Mouse (Mus musculus) splenic B cell, adult 2 months (primary cell): Measurements from ENCODE around the gene Ano6.
A peak's percentile ranks its signal among the peaks of the same experiment; 100 is the strongest.

Experiments
- DNase-seq: peaks from one replicate; pipeline ENCODE4 v3.0.0-alpha.2; 2011; ENCODE audit warnings: low read depth, low spot score
- H3K27me3 ChIP-seq: 2 replicates; pipeline ENCODE4 v1.6.1; 2012; ENCODE audit warnings: mild to moderate bottlenecking, low read length, moderate library complexity, mixed read lengths; ENCODE audit not compliant: control insufficient read depth, poor library complexity, insufficient read depth, severe bottlenecking
- H3K36me3 ChIP-seq: 2 replicates; pipeline ENCODE4 v1.6.1; 2012; ENCODE audit warnings: mild to moderate bottlenecking, low read length, moderate library complexity, mixed read lengths; ENCODE audit not compliant: control insufficient read depth, poor library complexity, insufficient read depth, severe bottlenecking

Gene Ano6

DNA sequence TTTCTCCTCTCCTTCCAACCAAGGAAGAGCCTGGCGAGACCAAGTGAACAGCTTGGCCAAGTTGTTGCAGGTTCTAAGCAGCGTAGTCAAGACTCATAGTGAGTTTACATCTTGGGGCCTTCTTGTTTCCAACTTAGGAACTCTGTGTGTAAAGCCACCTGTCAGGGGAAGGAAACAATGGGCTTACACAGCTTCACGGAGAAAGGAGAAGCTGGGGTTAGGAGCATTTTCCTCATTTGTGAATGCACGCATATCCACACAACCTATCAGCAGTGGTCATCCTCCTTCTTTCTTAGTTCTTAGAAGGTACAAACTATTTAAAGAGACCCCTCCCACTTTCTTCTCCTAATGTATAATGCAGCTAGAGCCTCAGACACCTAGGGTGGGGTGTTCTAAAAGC, 11.9 kb upstream of the Ano6 start:
- no peaks in the 10 kb centered on the region for H3K27me3 ChIP-seq
- no peak for DNase-seq
- H3K36me3 ChIP-seq: no peaks in the 10 kb centered on the region

DNA sequence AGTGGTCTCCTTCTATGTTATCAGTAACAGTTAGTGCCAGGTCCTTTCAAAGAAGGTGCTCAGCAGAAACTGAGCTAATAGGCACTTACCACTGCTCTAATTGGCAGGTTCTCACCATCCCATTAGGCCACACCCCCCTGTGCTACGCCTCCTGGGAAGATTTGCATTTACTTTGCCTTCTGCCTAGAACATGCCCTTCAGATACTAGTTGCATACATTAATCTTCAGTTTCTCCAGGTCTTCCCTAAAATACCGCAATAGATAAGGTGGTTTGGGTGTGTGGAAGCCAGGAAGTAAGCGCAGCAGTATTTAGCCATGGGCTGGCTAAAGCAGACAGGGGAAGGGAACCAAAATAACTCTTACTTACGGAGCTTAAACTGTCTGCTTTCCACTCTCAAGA, 4.0 kb upstream of the Ano6 start:
- DNase-seq: no peak
- no peaks in the 10 kb centered on the region for H3K27me3 ChIP-seq
- H3K36me3 ChIP-seq: no peaks in the 10 kb centered on the region

DNA sequence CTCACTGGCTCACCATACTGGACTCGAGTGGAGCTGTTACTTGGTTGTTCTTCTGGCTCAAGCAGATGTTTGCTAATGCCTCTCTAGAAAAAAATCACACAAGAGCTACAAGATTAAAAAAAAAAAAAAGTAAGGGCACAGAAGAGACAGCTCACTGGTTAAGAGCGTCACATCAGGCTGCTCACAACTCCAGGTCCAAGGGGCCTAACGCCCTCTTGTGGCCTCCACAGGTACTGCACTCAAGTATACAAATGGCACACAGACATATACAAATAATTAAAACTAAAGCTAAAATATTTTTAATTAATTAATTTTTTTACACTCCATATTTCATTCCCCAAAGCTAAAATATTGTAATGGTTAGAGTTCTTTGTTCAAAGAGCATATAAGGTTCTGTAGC, 3.1 kb upstream of the Ano6 start:
- Histone ChIP-seq H3K27me3 (no peaks in the 10 kb centered on the region), H3K36me3 (no peaks in the 10 kb centered on the region)
- DNase-seq: peak; percentile 57

DNA sequence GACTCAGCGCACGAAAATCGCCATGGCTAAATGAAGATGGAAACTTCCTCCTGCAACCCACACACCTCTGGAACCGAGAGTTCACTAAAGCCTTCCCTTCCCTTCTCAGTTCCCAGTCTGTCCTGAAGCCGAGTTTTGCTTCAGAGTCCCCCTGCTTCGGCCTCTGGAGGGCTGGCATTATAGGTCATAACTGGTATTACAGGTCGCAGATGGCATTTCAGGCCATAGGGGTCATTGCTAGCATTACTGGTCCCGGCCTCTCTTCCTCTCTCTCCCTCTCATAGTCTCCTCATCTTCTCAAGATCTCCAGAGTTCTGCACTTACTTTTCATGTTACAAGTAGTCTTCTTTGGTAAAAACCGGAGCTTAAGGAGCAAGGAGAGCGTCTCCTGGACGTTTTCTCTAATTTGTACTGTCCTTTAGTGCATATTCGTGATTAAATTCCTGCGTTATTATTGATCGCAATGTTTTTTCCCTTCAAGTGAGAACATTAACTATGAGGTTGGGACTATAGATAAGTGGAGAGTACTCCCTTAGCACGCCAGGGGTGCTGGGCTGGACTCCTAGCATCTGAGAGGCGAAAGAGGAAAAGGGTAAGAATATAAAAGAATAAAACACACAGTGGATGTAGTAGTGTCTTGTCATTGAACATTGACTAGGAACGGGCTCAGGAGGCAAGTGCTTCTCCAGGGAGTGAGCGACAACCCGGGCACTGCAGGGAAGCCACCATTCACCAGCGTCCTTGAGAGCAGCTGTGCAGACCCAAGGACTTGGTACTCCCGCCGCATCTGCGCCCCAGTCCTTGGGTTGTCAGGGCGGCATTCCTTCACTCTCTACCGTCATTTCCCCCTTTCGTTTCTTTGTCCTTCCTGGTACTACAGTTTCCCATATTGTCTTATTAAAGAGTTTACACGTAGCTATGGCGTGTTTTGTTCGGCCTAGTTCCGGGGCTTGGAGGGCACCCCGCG, 798 bp upstream of the Ano6 start:
- Histone ChIP-seq H3K36me3 (no peaks in the 10 kb centered on the region), H3K27me3 (no peaks in the 10 kb centered on the region)
- peak; percentile 32 for DNase-seq

DNA sequence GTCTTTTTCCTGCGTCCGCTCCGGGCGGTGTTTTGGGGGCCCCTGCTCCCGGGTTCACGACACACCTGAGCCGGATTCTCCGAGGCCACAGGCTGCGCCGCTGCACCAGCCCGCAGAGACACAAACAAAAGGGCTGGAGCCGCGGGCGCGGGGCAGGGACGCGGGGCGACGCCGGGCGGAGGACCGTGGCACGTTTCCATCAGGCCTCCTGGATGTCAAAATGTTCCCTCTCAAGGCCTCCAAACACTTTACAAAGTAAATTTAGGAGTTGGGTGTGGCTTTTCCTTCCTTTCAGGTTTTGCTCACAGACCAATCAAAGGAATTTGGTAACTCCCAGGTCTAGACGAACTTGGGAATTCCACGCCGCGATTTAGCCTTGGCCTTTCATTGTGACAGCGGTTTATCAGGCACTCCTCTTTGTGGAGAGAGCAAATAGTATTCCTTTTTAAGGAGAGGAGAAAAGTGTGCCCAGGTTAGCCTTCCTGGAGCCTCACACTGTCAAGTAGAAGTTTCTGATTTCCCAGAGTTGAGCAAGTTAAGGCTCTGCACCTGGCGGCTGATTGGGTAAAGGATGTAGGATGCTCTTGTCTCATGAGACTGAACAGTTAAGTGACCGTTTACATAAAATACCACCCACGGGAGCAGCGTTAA, 623 bp downstream of the Ano6 start:
- no peaks in the 10 kb centered on the region for H3K36me3 ChIP-seq
- H3K27me3 ChIP-seq: no peaks in the 10 kb centered on the region
- DNase-seq: peak; percentile 39

DNA sequence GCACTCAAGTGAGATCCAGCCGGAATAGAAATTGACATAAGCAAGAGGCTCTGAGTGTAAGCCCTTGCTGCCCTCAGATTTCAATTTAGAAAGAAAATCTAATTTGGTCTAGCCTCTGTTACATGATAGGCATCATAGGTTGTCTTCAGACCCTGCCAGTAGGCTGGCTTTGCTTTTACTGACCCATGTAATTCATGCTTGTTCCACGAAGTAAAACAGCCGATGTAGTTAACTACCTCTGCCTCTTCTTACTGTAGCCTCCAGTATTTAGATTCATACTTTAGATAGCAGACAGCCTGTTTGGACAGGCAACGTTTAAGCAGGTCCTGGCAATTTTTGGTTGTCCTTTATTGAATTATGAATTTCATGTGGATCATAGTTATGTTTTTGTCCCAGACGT, 1.2 kb downstream of the Ano6 start:
- Histone ChIP-seq H3K27me3 (no peaks in the 10 kb centered on the region), H3K36me3 (no peaks in the 10 kb centered on the region)
- no peak for DNase-seq

DNA sequence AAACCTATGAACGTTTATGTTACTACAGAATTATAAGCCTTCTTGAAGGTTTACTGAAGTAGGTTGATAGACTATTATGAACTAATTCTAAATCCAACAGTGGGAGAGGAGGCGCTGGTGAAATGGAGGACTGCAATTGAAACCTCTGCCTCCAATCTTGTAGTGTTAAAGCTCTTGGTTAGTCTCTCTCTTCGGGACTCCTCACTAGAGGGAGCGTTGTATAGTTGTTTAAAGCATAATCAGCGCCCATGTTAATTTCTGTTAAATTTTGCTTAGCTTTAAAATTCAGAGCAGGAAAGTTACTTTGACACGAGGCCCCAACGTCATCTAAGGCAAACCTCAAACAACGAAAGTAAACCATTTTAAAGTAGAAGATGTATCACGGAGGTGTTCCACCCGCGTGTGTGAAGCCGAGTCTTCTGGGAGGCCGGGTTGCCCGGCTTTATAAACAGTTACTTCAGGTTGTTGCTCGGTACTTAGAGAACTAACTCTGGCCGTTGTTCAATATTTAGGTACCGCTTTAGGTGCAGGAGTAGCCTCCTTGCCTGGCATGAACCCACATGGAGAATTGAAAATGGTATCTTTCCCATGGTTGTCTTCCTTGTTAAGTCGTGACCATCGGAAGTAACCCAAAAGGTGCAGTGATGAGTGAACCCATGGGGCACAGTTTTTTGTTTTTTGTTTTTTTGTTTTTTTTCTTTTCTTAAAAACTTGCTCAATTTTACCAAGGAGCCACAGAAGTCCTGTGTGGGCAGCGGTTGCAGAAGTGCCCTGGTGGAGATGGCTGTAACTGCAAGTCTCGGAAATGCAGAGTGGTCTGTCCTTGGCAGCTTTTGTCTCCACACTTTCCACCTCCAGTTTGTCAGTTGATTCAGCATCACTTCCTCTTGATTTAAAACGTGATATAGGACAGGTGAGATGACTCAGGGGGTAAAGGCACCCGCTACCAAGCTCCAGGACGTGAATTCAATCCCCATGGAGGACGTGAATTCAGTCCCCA, 1.9 kb downstream of the Ano6 start:
- no peaks in the 10 kb centered on the region for H3K36me3 ChIP-seq
- peak; percentile 67 for DNase-seq

DNA sequence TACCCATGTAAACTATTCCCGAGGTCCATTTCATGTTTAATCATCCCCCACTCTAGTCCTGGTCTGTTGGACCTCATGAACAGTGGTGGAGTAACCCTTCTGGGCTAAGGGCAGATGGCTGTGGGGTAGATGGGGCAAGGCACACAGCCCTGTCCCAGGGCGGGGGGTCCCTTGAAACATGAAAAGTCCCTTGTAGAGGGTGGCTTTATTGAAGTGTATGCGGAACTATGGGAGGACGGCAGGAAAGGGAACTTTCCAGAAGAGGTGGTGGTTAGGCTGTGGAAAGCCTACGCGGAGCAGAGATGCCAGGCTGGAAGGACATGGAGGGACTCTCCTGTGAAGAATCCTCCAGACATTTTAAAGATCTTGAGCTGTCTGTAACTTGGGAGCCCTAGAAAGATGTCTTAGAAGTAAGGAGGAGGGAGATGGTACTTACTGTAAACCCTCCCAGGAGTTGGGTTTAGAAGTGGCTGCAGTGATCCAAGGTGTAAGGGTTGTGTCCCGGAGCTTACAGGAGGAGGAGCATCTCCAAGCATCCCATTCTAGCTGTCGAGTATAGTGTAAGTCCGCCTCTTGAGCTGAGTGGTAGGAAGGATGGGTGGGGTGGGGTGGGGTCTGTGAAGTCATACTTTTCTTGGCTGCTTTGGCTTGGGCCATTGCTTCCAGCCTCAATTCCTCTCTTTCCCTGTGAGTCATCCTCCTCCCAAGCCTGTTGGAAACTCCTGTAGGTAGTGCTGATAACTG, 3.3 kb downstream of the Ano6 start:
- DNase-seq: no peak
- no peaks in the 10 kb centered on the region for H3K36me3 ChIP-seq

More for the DNA sequence above, 1.9 kb downstream of the Ano6 start:
- H3K27me3 ChIP-seq: no peaks in the 10 kb centered on the region

DNA sequence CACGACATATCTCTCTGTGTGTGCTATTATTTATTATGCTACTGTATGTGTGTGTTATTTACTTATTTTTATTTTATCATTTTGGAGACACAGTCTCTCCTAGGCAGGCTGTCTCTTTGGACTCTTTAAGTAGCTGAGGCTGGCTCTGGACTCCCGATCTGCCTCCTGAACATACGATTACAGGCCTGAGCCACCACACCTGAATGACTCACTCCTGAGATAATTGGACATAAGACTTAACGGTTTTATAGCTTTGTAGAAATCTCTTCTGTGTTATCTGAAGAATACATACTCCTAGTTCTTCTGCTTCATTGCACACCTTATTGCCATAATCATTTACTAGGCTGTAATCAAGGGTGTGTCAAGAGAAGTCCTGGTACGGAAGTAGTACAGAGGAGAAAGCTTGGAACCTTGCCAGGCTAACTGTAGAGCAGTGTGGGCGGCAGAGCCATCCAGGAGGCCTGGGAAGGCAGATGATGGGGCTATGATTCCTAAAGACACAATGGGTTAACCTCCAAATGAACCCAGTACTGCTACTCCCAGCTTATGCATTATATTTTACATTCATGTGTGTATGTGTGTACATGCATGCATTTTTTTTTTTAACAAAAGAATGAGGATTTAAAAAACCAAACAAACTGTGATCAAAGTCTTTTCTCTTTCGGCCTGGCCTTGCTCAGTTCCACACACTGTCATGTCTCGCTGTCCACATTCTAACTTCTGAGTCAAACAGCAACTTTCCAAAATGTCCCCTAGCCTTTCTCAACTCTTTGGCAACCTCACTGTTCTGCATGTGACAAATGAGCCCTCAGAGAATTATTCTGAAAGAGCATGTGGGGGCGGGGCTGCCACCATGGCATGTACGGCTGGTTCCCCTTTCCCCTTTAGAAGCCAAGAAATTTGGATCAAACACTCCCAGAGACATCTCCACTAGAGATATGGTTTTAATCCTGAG, 4.2 kb downstream of the Ano6 start:
- DNase-seq: peak; percentile 17
- Histone ChIP-seq H3K36me3 (no peaks in the 10 kb centered on the region), H3K27me3 (no peaks in the 10 kb centered on the region)

More for the DNA sequence above, 3.3 kb downstream of the Ano6 start:
- no peaks in the 10 kb centered on the region for H3K27me3 ChIP-seq

DNA sequence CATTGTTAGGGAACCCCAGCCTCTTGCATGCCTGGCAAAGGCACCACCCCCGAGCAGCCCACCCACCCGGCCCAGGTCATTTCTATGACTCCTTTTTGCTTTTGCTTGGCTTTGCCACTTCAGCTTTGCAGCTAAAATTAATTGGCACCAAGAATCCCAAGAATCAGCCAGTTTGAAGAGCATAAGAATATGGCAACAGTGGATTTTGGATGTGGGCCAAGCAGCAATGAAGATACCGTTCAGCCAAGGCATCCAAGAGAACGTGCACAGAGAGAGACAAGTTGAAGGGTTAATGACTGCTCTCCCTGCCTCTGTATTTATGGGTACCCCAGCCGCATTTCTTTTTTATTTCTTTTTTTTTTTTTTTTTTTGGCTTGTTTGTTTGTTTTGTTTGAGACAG, 5.4 kb downstream of the Ano6 start:
- no peak for DNase-seq
- Histone ChIP-seq H3K27me3 (no peaks in the 10 kb centered on the region), H3K36me3 (no peaks in the 10 kb centered on the region)

DNA sequence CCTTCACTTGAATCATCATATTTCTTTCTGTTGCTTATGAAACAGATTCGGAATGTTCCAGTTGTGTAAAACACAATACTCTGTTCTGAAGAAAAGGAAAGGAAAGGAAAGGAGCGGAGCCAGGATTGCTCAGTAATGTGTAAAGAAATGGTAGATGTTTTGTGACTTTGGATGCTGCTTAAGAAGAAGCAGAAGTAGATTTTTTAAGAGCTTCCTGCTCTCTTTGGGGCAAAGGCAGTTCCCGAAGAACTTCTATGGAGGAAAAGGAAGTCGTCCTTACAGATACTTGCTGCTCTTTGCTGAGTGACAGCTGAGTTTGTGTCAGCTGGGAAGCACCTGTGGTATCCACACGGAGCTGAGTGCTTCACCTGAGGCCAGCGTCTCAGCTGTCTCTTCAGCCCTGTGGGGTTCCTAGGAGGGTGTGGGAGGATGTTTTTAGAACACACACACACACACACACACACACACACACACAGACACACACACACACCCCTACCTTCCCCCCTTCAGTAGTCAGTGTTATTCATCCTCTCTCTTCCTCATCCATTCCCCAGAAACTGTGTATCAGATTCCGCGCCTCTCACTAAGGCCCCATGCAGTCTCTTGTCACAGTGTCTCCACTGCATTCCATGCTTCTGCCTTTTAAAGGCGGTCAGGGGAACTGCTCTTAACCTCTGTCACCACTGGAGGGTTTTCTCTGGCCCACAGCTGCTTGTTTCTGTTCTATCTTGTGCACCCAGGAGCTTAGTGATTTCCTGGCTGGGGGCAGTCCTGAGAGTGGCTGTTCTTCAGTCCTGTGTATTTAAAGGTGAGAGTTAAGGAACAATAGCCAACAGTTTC, 6.7 kb downstream of the Ano6 start:
- no peaks in the 10 kb centered on the region for H3K27me3 ChIP-seq
- peak; percentile 37 for DNase-seq
- no peaks in the 10 kb centered on the region for H3K36me3 ChIP-seq

DNA sequence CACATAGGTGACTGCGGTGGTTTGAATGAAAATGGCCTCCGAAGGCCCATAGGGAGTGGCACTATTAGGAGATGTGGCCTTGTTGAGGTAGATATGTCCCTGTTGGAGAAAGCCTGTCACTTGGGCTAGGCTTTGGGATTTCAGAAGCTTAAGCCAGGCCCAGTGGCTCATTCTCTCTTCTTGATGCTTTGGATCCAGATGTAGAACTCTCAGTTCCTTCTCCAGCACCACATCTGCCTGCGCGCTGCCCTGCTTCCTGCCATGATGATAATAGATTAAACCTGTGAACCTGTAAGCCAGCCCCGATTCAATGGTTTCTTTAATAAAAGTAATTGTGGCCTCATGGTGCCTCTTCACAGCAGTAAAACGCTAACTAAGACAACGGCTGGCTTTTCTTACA, 7.6 kb downstream of the Ano6 start:
- no peaks in the 10 kb centered on the region for H3K27me3 ChIP-seq
- no peak for DNase-seq
- H3K36me3 ChIP-seq: no peaks in the 10 kb centered on the region
